Mouse (Mus musculus) ES-E14 (cell line): ENCODE results near the gene Rhd.

ENCODE experiments used
- CHD2 ChIP-seq: IDR thresholded peaks from 2 replicates; pipeline ENCODE4 v1.6.1; 2014; ENCODE audit warnings: mild to moderate bottlenecking, low read depth, low read length, inconsistent platforms
- HCFC1 ChIP-seq: IDR thresholded peaks from 2 replicates; pipeline ENCODE4 v1.6.1; 2012; ENCODE audit warnings: low read length, inconsistent platforms, borderline replicate concordance; ENCODE audit not compliant: insufficient read depth
- MAFK ChIP-seq: IDR thresholded peaks from 2 replicates; pipeline ENCODE4 v1.6.1; 2014; ENCODE audit warnings: mild to moderate bottlenecking, low read depth, low read length, inconsistent platforms; ENCODE audit not compliant: insufficient read depth
- ZC3H11A ChIP-seq: IDR thresholded peaks from 2 replicates; pipeline ENCODE4 v1.6.1; 2012; ENCODE audit warnings: low read depth, mild to moderate bottlenecking, inconsistent platforms, low read length, borderline replicate concordance

DNA sequence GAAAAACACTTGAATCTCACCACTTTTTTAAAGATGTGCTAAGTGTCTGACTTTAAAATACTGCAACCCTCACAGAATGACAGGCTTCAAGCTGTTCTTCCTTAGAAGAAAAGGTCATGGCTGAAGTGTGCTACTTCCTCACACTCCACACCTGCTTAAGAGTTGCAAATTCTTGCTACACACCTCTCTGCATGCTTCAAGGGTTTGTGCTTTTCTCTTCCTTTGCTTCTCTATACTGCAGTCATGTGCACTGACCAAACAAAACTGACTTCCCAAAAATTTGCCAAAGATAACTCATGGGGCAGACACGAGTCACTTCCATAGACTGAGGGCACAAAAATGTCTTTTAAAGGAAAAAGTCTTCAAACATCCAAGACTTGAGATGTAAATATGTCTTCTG lies 26.1 kb upstream of the Rhd start:
- TF ChIP-seq MAFK (no peak), CHD2 (no peak), HCFC1 (no peak), ZC3H11A (no peak)
